ENCODE assay signal across 8 mouse cellular contexts in the genomic region with DNA sequence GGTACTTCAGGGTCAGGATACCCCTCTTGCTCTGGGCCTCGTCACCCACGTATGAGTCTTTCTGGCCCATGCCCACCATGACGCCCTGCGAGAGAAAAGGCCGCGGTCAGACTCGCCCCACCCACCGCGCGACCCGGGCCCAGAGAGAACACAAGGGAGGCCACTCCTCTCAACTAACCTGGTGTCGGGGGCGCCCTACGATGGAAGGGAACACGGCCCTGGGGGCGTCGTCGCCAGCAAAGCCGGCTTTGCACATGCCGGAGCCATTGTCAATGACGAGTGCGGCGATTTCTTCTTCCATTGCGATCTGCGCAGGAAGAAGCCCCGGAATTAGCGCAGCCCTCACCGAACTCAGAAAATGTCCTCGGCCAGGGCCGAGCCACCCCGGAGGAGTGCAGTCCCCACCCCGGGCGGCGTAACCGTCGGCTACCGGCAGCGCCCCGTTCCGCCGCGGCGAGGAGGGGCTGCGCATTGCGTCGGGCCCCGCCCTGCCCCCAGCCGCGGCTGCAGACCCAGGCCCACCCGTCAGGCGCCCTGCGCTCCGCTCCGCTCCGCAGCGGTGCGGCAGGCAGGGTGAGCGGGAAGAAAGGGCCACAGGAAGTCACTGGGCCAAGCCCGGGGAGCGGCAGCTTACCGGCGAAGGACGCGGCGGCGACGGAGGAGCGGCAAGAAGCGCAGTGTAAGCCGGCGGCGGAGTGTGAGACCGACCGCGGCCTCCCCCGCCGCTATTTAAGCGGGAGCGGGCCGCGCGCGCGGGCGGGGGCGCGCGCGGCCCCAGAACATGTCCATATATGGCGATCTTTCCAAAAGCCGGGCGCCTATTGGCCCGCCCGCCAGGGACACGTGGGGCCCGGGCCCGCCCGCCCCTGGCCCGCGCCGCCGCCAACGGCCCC. TPM values are rescaled to one million over a fixed set of nuclear protein-coding genes. Genes with fewer than 3 reads are reported as not detected.
DNase-seq lines count a peak whose midpoint lies in the region; ATAC-seq lines count a peak whose summit lies in the region.

A gene (minus strand): TSS at position 752 of the 893 bp plus-strand sequence.

- ATAC-seq in heart, embryonic 15.5 days (replicated peaks; ENCODE audit: insufficient number of reproducible peaks, insufficient read depth, low FRiP score, low read depth) = peak; percentile 69
- ATAC-seq in liver, embryonic 16.5 days (ENCODE audit: low read depth) = peak; percentile 85
- ATAC-seq in neural tube, embryonic 15.5 days (ENCODE audit: low FRiP score) = peak; percentile 88

- H3K4me3 ChIP-seq in forebrain, embryonic 10.5 days = peak within 1 kb of the TSS; percentile 99
- peak within 1 kb of the TSS; percentile 88 for H3K4me3 ChIP-seq in heart, embryonic 15.5 days
- H3K4me3 ChIP-seq in liver, embryonic 16.5 days (ENCODE audit: low read depth, low read length) = peak within 1 kb of the TSS; percentile 83
- H3K4me3 ChIP-seq in neural tube, embryonic 15.5 days (replicated peaks) = peak within 1 kb of the TSS; percentile 98

- H3K9me3 ChIP-seq in forebrain, embryonic 10.5 days = no peaks in the 10 kb centered on the region
- H3K9me3 ChIP-seq in heart, embryonic 15.5 days (replicated peaks) = no peaks in the 10 kb centered on the region
- no peaks in the 10 kb centered on the region for H3K9me3 ChIP-seq in liver, embryonic 16.5 days (replicated peaks; ENCODE audit: control insufficient read depth, low read length)
- no peaks in the 10 kb centered on the region for H3K9me3 ChIP-seq in neural tube, embryonic 15.5 days (replicated peaks)

- H3K27me3 ChIP-seq in forebrain, embryonic 10.5 days (ENCODE audit: poor library complexity, severe bottlenecking) = peaks cover 8% of the 10 kb centered on the region; the same call in 1 of the 2 replicates
- no peaks in the 10 kb centered on the region for H3K27me3 ChIP-seq in heart, embryonic 15.5 days
- H3K27me3 ChIP-seq in liver, embryonic 16.5 days (ENCODE audit: control insufficient read depth, insufficient read depth, low read depth, low read length) = peaks cover 18% of the 10 kb centered on the region
- no peaks in the 10 kb centered on the region for H3K27me3 ChIP-seq in neural tube, embryonic 15.5 days (replicated peaks)

- 6% methylated on average over 102 of the region's 103 CpGs for WGBS in forebrain, embryonic 10.5 days
- WGBS in heart, embryonic 15.5 days = under 1% methylated on average over 96 of the region's 103 CpGs
- 1% methylated on average over 91 of the region's 103 CpGs for WGBS in liver, embryonic 16.5 days (ENCODE audit: insufficient replicate concordance)
- WGBS in neural tube, embryonic 15.5 days = 2% methylated on average over 95 of the region's 103 CpGs

- H3K36me3 ChIP-seq in forebrain, embryonic 10.5 days (replicated peaks) = peaks cover 25% of the 10 kb centered on the region
- peaks cover 6% of the 10 kb centered on the region; the same call in 1 of the 2 replicates for H3K36me3 ChIP-seq in heart, embryonic 15.5 days
- peaks cover 5% of the 10 kb centered on the region for H3K36me3 ChIP-seq in liver, embryonic 16.5 days (ENCODE audit: control insufficient read depth, insufficient read depth)
- peaks cover 6% of the 10 kb centered on the region for H3K36me3 ChIP-seq in neural tube, embryonic 15.5 days

- peak within 1 kb of the TSS; percentile 100 for H3K27ac ChIP-seq in forebrain, embryonic 10.5 days
- H3K27ac ChIP-seq in heart, embryonic 15.5 days = peak within 1 kb of the TSS; percentile 96
- H3K27ac ChIP-seq in liver, embryonic 16.5 days (ENCODE audit: low read length) = peak within 1 kb of the TSS; percentile 88
- peak within 1 kb of the TSS; percentile 100 for H3K27ac ChIP-seq in neural tube, embryonic 15.5 days (replicated peaks)

- peaks cover 52% of the 10 kb centered on the region for H3K4me1 ChIP-seq in forebrain, embryonic 10.5 days
- peaks cover 32% of the 10 kb centered on the region for H3K4me1 ChIP-seq in heart, embryonic 15.5 days (replicated peaks)
- peaks cover 41% of the 10 kb centered on the region for H3K4me1 ChIP-seq in liver, embryonic 16.5 days (ENCODE audit: control insufficient read depth, low read depth, low read length)
- H3K4me1 ChIP-seq in neural tube, embryonic 15.5 days = peaks cover 58% of the 10 kb centered on the region

- peak within 1 kb of the TSS; percentile 100 for H3K9ac ChIP-seq in heart, embryonic 15.5 days
- peak within 1 kb of the TSS; percentile 96 for H3K9ac ChIP-seq in liver, embryonic 16.5 days (ENCODE audit: low read depth, low read length)
- H3K9ac ChIP-seq in neural tube, embryonic 15.5 days (replicated peaks) = peak within 1 kb of the TSS; percentile 100

- DNase-seq in CD8-positive naive resting alpha-beta T cell, adult 2 months (ENCODE audit: low read depth in 2 of 2, low spot score in 2 of 2) = peak; percentile 73 to 75
- peak; percentile 66 for DNase-seq in c-Kit-negative CD71-positive TER-119-positive erythroid progenitor cells, embryonic 14.5 days (ENCODE audit: low read depth, low spot score)
- DNase-seq in forebrain, embryonic 10.5 days (ENCODE audit: extremely low spot score, low spot score) = peak; percentile 84
- peak; percentile 84 to 97 for DNase-seq in kidney, postnatal 25 days
- peak; percentile 88 for DNase-seq in testis, postnatal 14 days (ENCODE audit: low spot score)

- peak within 1 kb of the TSS; percentile 90 for H3K4me2 ChIP-seq in heart, embryonic 15.5 days
- H3K4me2 ChIP-seq in liver, embryonic 16.5 days (ENCODE audit: low read depth, low read length) = peak within 1 kb of the TSS; percentile 100
- H3K4me2 ChIP-seq in neural tube, embryonic 15.5 days = peak within 1 kb of the TSS; percentile 92

RNA-seq across cellular contexts. Expression of the gene that starts here (rescaled TPM):
- 2,559 and 2,733 TPM in 2 replicates for polyA plus RNA-seq in forebrain, embryonic 10.5 days (2016; fragmentation: Nextera tagmentation; extraction: Ambion mirVana)
- polyA plus RNA-seq in heart, embryonic 15.5 days (2015; fragmentation: Nextera tagmentation; extraction: Ambion mirVana) = 921 and 1,308 TPM in 2 replicates
- 531 and 545 TPM in 2 replicates for polyA plus RNA-seq in liver, embryonic 16.5 days (2015; fragmentation: Nextera tagmentation; extraction: Ambion mirVana)
- polyA plus RNA-seq in neural tube, embryonic 15.5 days (2015; fragmentation: Nextera tagmentation; extraction: Ambion mirVana) = 3,602 and 3,776 TPM in 2 replicates

Comparison
In these comparisons a context has a peak if more than half of its experiments do, and no peak if none do; other contexts are left out.
1. Peak in every context shown above with its lines: DNase-seq, ATAC-seq, H3K4me3 ChIP-seq and H3K27ac ChIP-seq.